Mouse (Mus musculus) G1E (cell line): ENCODE measurements around the gene Pde3a.

Experiments
- CTCF ChIP-seq: IDR thresholded peaks from 2 replicates; pipeline ENCODE4 v1.5.1; 2012; ENCODE audit warnings: low read depth, low read length, inconsistent platforms, mixed read lengths
- GATA1 ChIP-seq: IDR thresholded peaks from 2 replicates; pipeline ENCODE4 v1.6.1; 2012; ENCODE audit warnings: borderline replicate concordance, low read length, inconsistent platforms, mixed read lengths
- GATA2 ChIP-seq: IDR thresholded peaks from 2 replicates; pipeline ENCODE4 v1.6.1; 2012; ENCODE audit warnings: low read depth, low read length, inconsistent platforms, borderline replicate concordance
- POLR2AphosphoS5 ChIP-seq: IDR thresholded peaks from 2 replicates; pipeline ENCODE4 v1.6.1; 2012; ENCODE audit warnings: low read depth, low read length, inconsistent platforms; ENCODE audit not compliant: insufficient replicate concordance
- TAL1 ChIP-seq: conservative IDR thresholded peaks from 2 replicates; pipeline ENCODE4 v1.6.1; 2012; ENCODE audit warnings: low read depth, low read length, inconsistent platforms, mixed read lengths

DNA sequence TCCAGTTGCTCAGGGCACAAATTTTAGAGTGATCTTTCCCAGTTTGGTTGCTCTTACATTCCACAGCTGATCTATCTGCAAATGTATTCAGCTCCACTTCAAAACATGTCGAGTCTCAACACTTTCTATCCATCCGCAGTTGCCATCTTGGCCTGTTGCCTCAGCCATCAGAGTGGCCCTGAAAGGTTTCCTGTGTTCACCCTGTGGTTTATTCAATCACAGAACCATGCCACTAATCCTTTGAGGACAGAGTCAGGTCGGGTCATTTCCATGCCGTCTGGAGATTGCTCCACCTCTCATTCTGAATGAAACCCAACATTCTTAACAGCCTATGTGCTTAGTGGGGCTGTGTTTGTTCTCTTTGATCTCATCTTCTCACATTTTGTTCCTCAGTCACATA, 73.9 kb downstream of the Pde3a start:
- TF ChIP-seq GATA1 (no peak), CTCF (no peak), TAL1 (no peak), GATA2 (no peak), POLR2AphosphoS5 (no peak)
